Mouse (Mus musculus) liver, embryonic 14.5 days (tissue): ENCODE data around the gene Gimap7.

Experiments used
- CTCF ChIP-seq: IDR thresholded peaks from 2 replicates; pipeline ENCODE4 v1.5.1; 2016; ENCODE audit warnings: antibody characterized with exemption, low read depth, control low read depth
- EP300 ChIP-seq: IDR thresholded peaks from 2 replicates; pipeline ENCODE4 v1.6.1; 2016; ENCODE audit warnings: antibody characterized with exemption, low read depth

DNA sequence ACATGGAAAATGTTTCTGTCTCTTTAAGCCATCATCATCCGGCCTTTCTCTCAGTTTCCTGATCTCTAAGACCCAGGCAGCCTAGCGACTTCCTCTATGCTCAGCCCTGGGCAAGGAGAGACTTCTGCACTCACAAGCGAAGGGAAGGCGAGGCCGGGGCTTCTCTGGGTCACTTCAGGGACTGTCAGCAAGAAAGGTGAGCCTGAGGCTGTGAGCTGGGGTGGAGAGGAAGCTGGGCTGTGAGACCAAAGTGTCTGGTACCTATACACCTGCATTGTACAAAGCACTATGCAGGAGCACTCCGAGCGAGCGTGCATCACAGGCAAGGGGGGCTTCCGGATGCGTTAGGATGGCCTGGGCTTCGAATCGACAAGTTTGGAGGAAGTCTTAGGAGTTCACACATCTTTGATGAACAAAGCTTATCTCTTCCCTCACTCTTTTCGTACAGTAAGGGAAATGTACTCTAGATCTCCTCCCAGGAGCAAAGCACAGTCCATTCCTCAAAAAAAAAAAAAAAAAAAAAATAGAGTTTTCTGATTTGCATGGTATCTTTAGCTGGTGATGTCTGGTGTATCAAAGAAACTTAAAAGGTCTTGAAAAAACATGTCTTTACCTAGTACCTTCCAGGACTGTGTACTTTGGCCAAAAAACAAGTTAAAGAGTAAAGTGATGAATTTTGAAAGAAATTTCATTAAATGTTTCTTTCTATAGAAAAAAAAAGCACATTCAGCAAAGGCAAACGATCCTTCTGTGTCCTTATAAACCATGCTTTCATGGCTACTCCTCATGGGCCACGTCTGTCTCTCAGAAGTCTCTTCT is 20.7 kb downstream of the Gimap7 start, which contains the start of gene Gimap1:
- TF ChIP-seq CTCF (no peak), EP300 (no peak)
